Mouse (Mus musculus): ENCODE results near the gene Dok5.

DNA sequence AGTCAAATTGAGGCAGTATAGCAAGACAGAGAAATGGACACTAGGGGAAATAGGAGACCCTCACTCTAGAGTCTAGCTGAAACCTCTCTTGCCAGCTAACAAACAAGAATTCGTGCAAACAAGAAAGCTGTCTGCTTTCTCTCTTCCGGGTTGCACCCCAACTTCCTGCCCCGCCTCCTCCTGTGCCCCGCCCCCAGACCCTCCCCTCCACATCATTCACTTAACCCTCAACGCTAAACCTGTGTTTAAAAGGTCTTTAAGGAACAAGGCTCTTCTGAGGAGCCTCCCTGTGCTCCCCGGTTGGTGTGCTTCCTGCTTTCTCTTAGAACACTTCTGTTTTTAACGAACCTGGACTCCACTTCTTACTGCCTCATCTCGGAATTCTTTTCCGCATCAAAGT lies 156.4 kb downstream of the Dok5 start:
- TF ChIP-seq POLR2A (IDR thresholded peaks at IDR 0.05; ENCODE audit: control insufficient read depth, low read depth, low read length), result no peak
- no peak for TF ChIP-seq CTCF (IDR thresholded peaks at IDR 0.05; ENCODE audit: control insufficient read depth, insufficient read depth, insufficient replicate concordance, low read depth, low read length)
